ENCODE assay signal across 8 mouse cellular contexts in genomic region chr13:29985855-29986755, GRCm38 (mm10). TPM values are rescaled to one million over a fixed set of nuclear protein-coding genes. Genes with fewer than 3 reads are reported as not detected.
DNase-seq lines count a peak whose midpoint lies in the region; ATAC-seq and TF ChIP-seq lines count a peak whose summit lies in the region.

E2f3 (minus strand) TSS chr13:29986063.

- H3K36me3 ChIP-seq in G1E (replicated peaks) = peaks cover 12% of the 10 kb centered on the region
- H3K36me3 ChIP-seq in forebrain, embryonic 16.5 days (ENCODE audit: control insufficient read depth, insufficient read depth) = no peaks in the 10 kb centered on the region
- peaks cover 4% of the 10 kb centered on the region; the same call in 1 of the 2 replicates for H3K36me3 ChIP-seq in lung, embryonic 14.5 days (ENCODE audit: insufficient read depth)
- H3K36me3 ChIP-seq in thymus, adult 2 months (ENCODE audit: control insufficient read depth, insufficient read depth, low read length) = no peaks in the 10 kb centered on the region

- no peaks in the 10 kb centered on the region for H3K9me3 ChIP-seq in G1E (replicated peaks)
- H3K9me3 ChIP-seq in forebrain, embryonic 16.5 days (ENCODE audit: control insufficient read depth, low read length) = no peaks in the 10 kb centered on the region
- H3K9me3 ChIP-seq in lung, embryonic 14.5 days (ENCODE audit: low read depth, low read length) = no peaks in the 10 kb centered on the region

- peak; percentile 91 for ATAC-seq in G1E (ENCODE audit: extremely low read depth, insufficient number of reproducible peaks, low FRiP score, poor library complexity, severe bottlenecking)
- ATAC-seq in forebrain, embryonic 16.5 days = peak; percentile 98
- peak; percentile 98 for ATAC-seq in lung, embryonic 14.5 days (ENCODE audit: insufficient read depth)

- peak; percentile 98 for DNase-seq in G1E (ENCODE audit: low spot score)
- peak; percentile 95 to 100 for DNase-seq in cerebellum, adult 18-20 months
- peak; percentile 96 to 98 for DNase-seq in heart, postnatal 36 days
- peak; percentile 97 to 100 for DNase-seq in layer of hippocampus, adult 2 months (ENCODE audit: low spot score in 2 of 2)
- DNase-seq in lung, embryonic 14.5 days = peak; percentile 100
- DNase-seq in thymus, adult 2 months = peak; percentile 95

- WGBS in forebrain, embryonic 16.5 days = under 1% methylated on average over 45 of the region's 45 CpGs
- WGBS in lung, embryonic 14.5 days = under 1% methylated on average over 45 of the region's 45 CpGs
- under 1% methylated on average over 45 of the region's 45 CpGs for WGBS in olfactory bulb, adult 2 months
- WGBS in thymus, adult 2 months = under 1% methylated on average over 45 of the region's 45 CpGs

- peak within 1 kb of the TSS; percentile 87 for H3K27ac ChIP-seq in forebrain, embryonic 16.5 days (ENCODE audit: low read length)
- peak within 1 kb of the TSS; percentile 86 for H3K27ac ChIP-seq in layer of hippocampus, adult 2 months
- H3K27ac ChIP-seq in lung, embryonic 14.5 days (ENCODE audit: low read depth) = peak within 1 kb of the TSS; percentile 99
- no peak within 1 kb of the TSS; the same call in 1 of the 2 replicates for H3K27ac ChIP-seq in olfactory bulb, adult 2 months (ENCODE audit: insufficient read depth, low read depth, low read length)
- no peak within 1 kb of the TSS for H3K27ac ChIP-seq in thymus, adult 2 months (ENCODE audit: control insufficient read depth, insufficient read depth, low read length)

- H3K4me2 ChIP-seq in forebrain, embryonic 16.5 days (ENCODE audit: low read length) = peak within 1 kb of the TSS; percentile 100
- peak within 1 kb of the TSS; percentile 70 for H3K4me2 ChIP-seq in lung, embryonic 14.5 days

- no peak for TF ChIP-seq POLR2A in olfactory bulb, adult 2 months (IDR thresholded peaks at IDR 0.05; ENCODE audit: insufficient read depth, low read depth, low read length)
- TF ChIP-seq POLR2A in thymus, adult 2 months (IDR thresholded peaks at IDR 0.05; ENCODE audit: control insufficient read depth, extremely low read depth, insufficient read depth, low read length, poor library complexity) = 0 out of 2 replicates have a peak, but pooled peaks have one; percentile 16

- no peak for TF ChIP-seq CTCF in G1E (IDR thresholded peaks at IDR 0.05; ENCODE audit: low read depth, low read length)
- peak; percentile 21; the same call in 1 of the 2 replicates for TF ChIP-seq CTCF in layer of hippocampus, adult 2 months (conservative IDR thresholded peaks at IDR 0.05)
- no peak for TF ChIP-seq CTCF in lung, embryonic 14.5 days (IDR thresholded peaks at IDR 0.05; ENCODE audit: low read depth)
- no peak for TF ChIP-seq CTCF in olfactory bulb, adult 2 months (IDR thresholded peaks at IDR 0.05; ENCODE audit: insufficient read depth, low read depth, low read length)
- no peak for TF ChIP-seq CTCF in thymus, adult 2 months (IDR thresholded peaks at IDR 0.05; ENCODE audit: borderline replicate concordance, control insufficient read depth, extremely low read depth, insufficient read depth, low read length, poor library complexity)

- H3K4me3 ChIP-seq in G1E (ENCODE audit: low read depth, low read length) = peak within 1 kb of the TSS; percentile 94
- peak within 1 kb of the TSS; percentile 91 for H3K4me3 ChIP-seq in forebrain, embryonic 16.5 days (replicated peaks; ENCODE audit: low read length)
- H3K4me3 ChIP-seq in layer of hippocampus, adult 2 months = peak within 1 kb of the TSS; percentile 90
- peak within 1 kb of the TSS; percentile 89 for H3K4me3 ChIP-seq in lung, embryonic 14.5 days (ENCODE audit: low read depth, low read length)
- H3K4me3 ChIP-seq in olfactory bulb, adult 2 months (ENCODE audit: insufficient read depth, low read depth, low read length) = peak within 1 kb of the TSS; percentile 88
- peak within 1 kb of the TSS; percentile 86 for H3K4me3 ChIP-seq in thymus, adult 2 months (ENCODE audit: control insufficient read depth, insufficient read depth, low read length)

- H3K4me1 ChIP-seq in G1E (ENCODE audit: insufficient read depth, low read depth, low read length) = peaks cover 26% of the 10 kb centered on the region
- H3K4me1 ChIP-seq in forebrain, embryonic 16.5 days (replicated peaks; ENCODE audit: control insufficient read depth, insufficient read depth, low read length) = peaks cover 18% of the 10 kb centered on the region
- H3K4me1 ChIP-seq in lung, embryonic 14.5 days (ENCODE audit: insufficient read depth) = peaks cover 5% of the 10 kb centered on the region; the same call in 1 of the 2 replicates
- no peaks in the 10 kb centered on the region for H3K4me1 ChIP-seq in olfactory bulb, adult 2 months (ENCODE audit: control insufficient read depth, insufficient read depth, low read length)
- peaks cover 11% of the 10 kb centered on the region; the same call in 1 of the 2 replicates for H3K4me1 ChIP-seq in thymus, adult 2 months (replicated peaks; ENCODE audit: control insufficient read depth, insufficient read depth, low read length)

- intact Hi-C loops in heart, postnatal 36 days (cut with DNase I) = loop anchor here (1.0 to 10.0 kb wide), 4 partner anchors 101 to 1031 kb away; partner anchors contain the start of genes Cdkal1, Sox4 and Uqcrfs1

- H3K27me3 ChIP-seq in G1E (ENCODE audit: insufficient read depth, low read length) = no peaks in the 10 kb centered on the region; the same call in 1 of the 2 replicates
- no peaks in the 10 kb centered on the region for H3K27me3 ChIP-seq in forebrain, embryonic 16.5 days (replicated peaks; ENCODE audit: control insufficient read depth, insufficient read depth, low read length)
- no peaks in the 10 kb centered on the region for H3K27me3 ChIP-seq in lung, embryonic 14.5 days (ENCODE audit: insufficient read depth, low read length)
- no peaks in the 10 kb centered on the region for H3K27me3 ChIP-seq in thymus, adult 2 months (ENCODE audit: control insufficient read depth, insufficient read depth, low read length)

- peak within 1 kb of the TSS; percentile 87 for H3K9ac ChIP-seq in forebrain, embryonic 16.5 days (replicated peaks; ENCODE audit: low read depth, low read length)
- peak within 1 kb of the TSS; percentile 98 for H3K9ac ChIP-seq in lung, embryonic 14.5 days

RNA-seq across cellular contexts. Expression of gene E2f3, which starts in this region (rescaled TPM):
- 15.5 and 19.8 TPM in 2 replicates for total RNA-seq in G1E (2014; fragmentation: Nextera tagmentation)
- 13.0 and 15.4 TPM in 2 replicates for total RNA-seq in G1E (2017)
- polyA plus RNA-seq in G1E (2012) = 15.5 and 20.0 TPM in 2 replicates
- 6.9 and 7.3 TPM in 2 replicates for polyA plus RNA-seq in forebrain, embryonic 16.5 days (2015; fragmentation: Nextera tagmentation; extraction: Ambion mirVana)
- total RNA-seq in heart, postnatal 36 days (2021) = 1 to 10 TPM; 6.4 to 6.6 TPM
- 10 to 100 TPM; 24.6 to 25.2 TPM for total RNA-seq in layer of hippocampus, adult 2 months (2021)
- 17.6 and 18.3 TPM in 2 replicates for polyA plus RNA-seq in lung, embryonic 14.5 days (2014; fragmentation: Nextera tagmentation; extraction: Ambion mirVana)
- polyA plus RNA-seq in olfactory bulb, adult 2 months (2012; ENCODE audit: insufficient read depth, insufficient read length, low replicate concordance, missing spikeins) = not detected in 2 replicates
- 7.1 and 8.4 TPM in 2 replicates for polyA plus RNA-seq in thymus, adult 2 months (2012; rRNA removed)

Comparison
In these comparisons a context has a peak if more than half of its experiments do, and no peak if none do; other contexts are left out.
1. H3K27ac ChIP-seq: peak in forebrain, embryonic 16.5 days (single experiment), layer of hippocampus, adult 2 months (single experiment) and lung, embryonic 14.5 days (single experiment); none in olfactory bulb, adult 2 months (single experiment) and thymus, adult 2 months (single experiment).
2. Peak in every context shown above with its lines, with median percentiles within 50 percentile points of each other: ATAC-seq, DNase-seq and H3K4me3 ChIP-seq.